Mouse (Mus musculus): ENCODE measurements at regions not wholly inside any gene's neighbourhood (a gene's known extent, or its start where the extent isn't known, plus 50 kb on each side); places are given as distances from the start of the nearest gene placed in this dataset.

DNA sequence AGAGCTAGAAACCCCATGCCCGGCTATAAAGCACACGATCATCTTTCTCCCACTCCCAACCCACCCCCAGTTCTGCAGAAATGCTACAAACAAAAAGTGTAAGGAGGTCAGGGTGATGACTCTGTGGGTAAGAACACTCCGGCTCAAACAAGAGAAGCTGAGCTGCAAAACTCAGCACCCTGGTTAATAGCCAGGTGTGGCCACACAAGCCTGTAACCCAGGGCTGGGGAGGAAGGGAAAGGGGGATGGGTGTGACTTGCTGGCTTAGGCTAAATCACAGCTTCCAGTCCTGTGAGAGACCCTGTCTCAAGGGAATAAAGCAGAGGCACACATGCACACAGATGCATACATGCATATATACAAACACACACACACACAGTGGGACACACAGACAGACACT lies 96.6 kb upstream of the Klf3 start:
- no peak overlapping the region for H3K9ac ChIP-seq
- no peak overlapping the region for H3K4me3 ChIP-seq
- no peaks in the 10 kb centered on the region for H3K27me3 ChIP-seq
- no peak overlapping the region for H3K27ac ChIP-seq
- ATAC-seq (ENCODE audit: insufficient number of reproducible peaks, insufficient read depth, low FRiP score, low TSS enrichment): no peak
- H3K36me3 ChIP-seq: no peaks in the 10 kb centered on the region
- WGBS: 32% methylated on average over 3 of the region's 3 CpGs
- H3K4me1 ChIP-seq: peaks cover 19% of the 10 kb centered on the region
- no peaks in the 10 kb centered on the region for H3K9me3 ChIP-seq
- no peak overlapping the region for H3K4me2 ChIP-seq (replicated peaks)

DNA sequence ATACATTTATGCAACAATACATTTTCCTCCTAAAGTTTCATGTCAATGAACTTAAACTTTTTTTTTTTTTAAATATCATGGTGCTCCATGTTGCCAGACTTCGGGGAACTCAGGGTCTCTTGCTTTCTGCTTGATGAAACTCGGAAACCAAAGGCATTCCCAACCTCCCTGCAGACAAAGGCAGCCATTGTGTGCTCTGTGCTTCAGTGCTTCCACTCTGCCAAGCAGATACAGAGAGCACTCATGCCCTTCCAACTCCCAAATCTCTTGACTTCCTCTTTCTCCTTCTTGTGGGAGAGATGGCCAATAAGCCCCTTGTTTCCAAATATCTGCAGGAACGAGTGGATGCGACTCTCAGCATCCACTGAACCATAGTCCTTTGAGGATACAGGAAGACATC lies 94.0 kb upstream of the Klf3 start:
- Histone ChIP-seq H3K9me3 (no peaks in the 10 kb centered on the region), H3K9ac (no peak overlapping the region), H3K27ac (no peak overlapping the region), H3K27me3 (no peaks in the 10 kb centered on the region), H3K4me3 (no peak overlapping the region), H3K4me1 (peaks cover 10% of the 10 kb centered on the region), H3K4me2 (replicated peaks) (no peak overlapping the region), H3K36me3 (no peaks in the 10 kb centered on the region)
- whole genome bisulfite sequencing: 28% methylated on average over 4 of the region's 4 CpGs
- ATAC-seq (ENCODE audit: insufficient number of reproducible peaks, insufficient read depth, low FRiP score, low TSS enrichment): no peak

DNA sequence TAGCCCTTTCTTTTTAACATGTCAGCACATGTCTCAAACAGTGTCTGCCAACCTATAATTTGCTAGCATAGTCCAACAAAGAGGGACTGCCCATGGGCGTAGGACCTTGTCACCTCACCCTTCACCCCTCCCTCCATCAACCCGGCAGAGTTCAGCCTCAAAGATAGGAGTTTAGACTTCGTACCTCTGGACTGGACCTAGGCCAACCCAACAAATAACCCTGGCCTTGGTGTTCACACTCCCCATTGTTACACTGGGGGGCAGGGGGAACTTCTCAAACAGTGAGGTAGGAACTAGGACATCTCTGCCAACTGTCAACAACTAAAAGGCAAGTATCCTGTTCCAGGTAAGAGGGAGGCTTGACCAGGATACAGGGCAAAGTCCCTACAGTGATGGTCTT lies 93.0 kb upstream of the Klf3 start:
- ATAC-seq (ENCODE audit: insufficient number of reproducible peaks, insufficient read depth, low FRiP score, low TSS enrichment): no peak
- no peak overlapping the region for H3K4me3 ChIP-seq
- H3K27me3 ChIP-seq: no peaks in the 10 kb centered on the region
- 55% methylated on average over 3 of the region's 3 CpGs for WGBS
- H3K4me2 ChIP-seq (replicated peaks): no peak overlapping the region
- H3K4me1 ChIP-seq: peaks cover 9% of the 10 kb centered on the region; the same call in 1 of the 2 replicates
- no peaks in the 10 kb centered on the region for H3K9me3 ChIP-seq
- H3K36me3 ChIP-seq: no peaks in the 10 kb centered on the region
- H3K9ac ChIP-seq: no peak overlapping the region
- no peak overlapping the region for H3K27ac ChIP-seq

DNA sequence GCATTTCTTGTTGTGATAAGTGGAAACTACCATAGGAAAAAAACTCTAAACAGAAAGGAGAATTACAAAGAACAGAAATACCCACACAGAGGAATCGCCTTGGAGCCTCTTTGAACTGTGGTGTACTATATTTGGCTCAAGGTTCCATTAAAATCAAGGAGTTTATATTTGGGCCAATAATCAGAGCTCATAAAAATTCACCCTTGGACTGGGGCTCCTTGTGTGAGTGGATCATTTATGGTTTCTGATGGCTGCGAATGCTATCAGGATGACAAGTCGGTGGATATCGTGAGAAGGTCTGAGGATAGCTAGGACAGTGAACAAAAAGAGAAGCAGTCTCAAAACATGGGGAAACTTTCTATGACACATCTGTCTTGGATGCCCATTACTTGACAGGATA lies 92.2 kb upstream of the Klf3 start:
- no peak overlapping the region for H3K4me3 ChIP-seq
- no peak overlapping the region for H3K9ac ChIP-seq
- ATAC-seq (ENCODE audit: insufficient number of reproducible peaks, insufficient read depth, low FRiP score, low TSS enrichment): no peak
- no peaks in the 10 kb centered on the region for H3K27me3 ChIP-seq
- H3K4me2 ChIP-seq (replicated peaks): no peak overlapping the region
- no peaks in the 10 kb centered on the region for H3K36me3 ChIP-seq
- peaks cover 9% of the 10 kb centered on the region; the same call in 1 of the 2 replicates for H3K4me1 ChIP-seq
- H3K9me3 ChIP-seq: no peaks in the 10 kb centered on the region
- no peak overlapping the region for H3K27ac ChIP-seq
- 95% methylated on average over 4 of the region's 4 CpGs for WGBS

DNA sequence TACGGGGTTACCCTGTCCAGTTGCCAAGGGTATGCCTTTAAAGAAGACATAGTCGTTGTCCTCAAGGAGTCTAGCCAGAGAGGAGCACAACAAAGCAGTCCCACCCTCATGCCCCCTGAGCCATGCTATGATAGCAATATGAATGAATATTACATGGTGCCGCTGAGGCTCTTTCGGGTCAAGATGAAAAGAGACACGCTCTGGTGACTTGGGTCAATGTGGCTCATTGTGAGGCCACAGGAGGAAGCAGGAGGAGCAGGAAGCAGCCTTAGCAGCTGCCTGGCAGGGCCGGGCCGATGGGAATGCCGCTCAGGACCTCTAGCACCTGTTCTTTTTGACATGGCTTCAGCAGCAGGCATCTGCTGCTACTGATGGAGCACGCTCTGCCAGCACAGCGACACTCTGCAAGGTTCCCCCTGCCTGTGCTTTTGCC lies 89.0 kb upstream of the Klf3 start:
- WGBS: 40% methylated on average over 10 of the region's 10 CpGs
- no peak overlapping the region for H3K9ac ChIP-seq
- 0 out of 2 replicates have a peak overlapping the region, but pooled peaks have one; percentile 23 for H3K27ac ChIP-seq
- H3K27me3 ChIP-seq: no peaks in the 10 kb centered on the region
- no peak overlapping the region for H3K4me3 ChIP-seq
- 0 out of 2 replicates have a peak, but pooled peaks have one; percentile 56 for ATAC-seq (ENCODE audit: insufficient number of reproducible peaks, insufficient read depth, low FRiP score, low TSS enrichment)
- no peak overlapping the region for H3K4me2 ChIP-seq (replicated peaks)
- peaks cover 6% of the 10 kb centered on the region; the same call in 1 of the 2 replicates for H3K4me1 ChIP-seq
- no peaks in the 10 kb centered on the region for H3K36me3 ChIP-seq
- no peaks in the 10 kb centered on the region for H3K9me3 ChIP-seq

DNA sequence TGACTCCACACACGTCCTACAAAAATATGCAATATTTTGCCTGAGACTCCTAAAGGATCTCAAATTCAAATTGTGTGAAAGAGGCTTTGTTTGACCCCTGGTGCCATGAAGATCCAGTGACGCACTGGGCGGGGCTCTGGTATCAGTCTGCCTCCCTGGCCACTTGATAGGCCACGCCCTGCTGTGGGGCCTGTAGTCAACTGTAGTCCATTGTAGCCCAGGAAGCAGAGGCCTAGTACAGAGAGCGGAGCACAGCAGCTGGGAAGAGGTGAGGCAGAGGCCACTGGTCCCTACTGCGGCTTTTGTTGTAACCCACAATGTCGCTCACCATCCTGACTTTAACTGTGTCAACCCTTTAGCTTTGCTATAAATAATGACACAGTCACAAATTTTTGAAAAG lies 88.5 kb upstream of the Klf3 start:
- Histone ChIP-seq H3K4me3 (no peak overlapping the region), H3K36me3 (no peaks in the 10 kb centered on the region), H3K27ac (no peak overlapping the region), H3K9ac (no peak overlapping the region), H3K27me3 (no peaks in the 10 kb centered on the region), H3K4me2 (replicated peaks) (no peak overlapping the region), H3K4me1 (peaks cover 6% of the 10 kb centered on the region; the same call in 1 of the 2 replicates), H3K9me3 (no peaks in the 10 kb centered on the region)
- 0 out of 2 replicates have a peak, but pooled peaks have one; percentile 56 for ATAC-seq (ENCODE audit: insufficient number of reproducible peaks, insufficient read depth, low FRiP score, low TSS enrichment)
- WGBS: 51% methylated on average over 7 of the region's 7 CpGs

DNA sequence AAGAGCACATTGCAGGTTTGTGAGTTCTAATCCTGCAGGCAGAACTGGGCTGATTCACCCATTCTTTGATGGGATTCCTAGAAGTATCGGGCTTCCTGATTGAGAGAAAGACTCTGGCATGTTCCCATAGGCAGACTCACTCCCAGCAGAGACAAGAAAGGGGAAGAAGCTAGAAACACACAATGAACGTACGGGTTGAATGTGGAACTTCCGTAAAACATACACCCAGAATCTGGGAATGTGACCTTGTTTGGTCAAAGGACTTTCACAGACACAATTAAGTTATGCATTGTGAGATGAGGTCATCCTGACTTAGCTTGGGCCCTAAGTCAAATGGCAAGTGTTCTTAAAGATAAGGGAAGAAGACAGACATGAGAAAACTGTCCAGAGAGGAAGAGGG lies 86.6 kb upstream of the Klf3 start:
- Histone ChIP-seq H3K27ac (no peak overlapping the region), H3K9me3 (no peaks in the 10 kb centered on the region), H3K4me1 (peaks cover 6% of the 10 kb centered on the region; the same call in 1 of the 2 replicates), H3K36me3 (no peaks in the 10 kb centered on the region), H3K4me2 (replicated peaks) (no peak overlapping the region), H3K9ac (no peak overlapping the region), H3K4me3 (no peak overlapping the region), H3K27me3 (no peaks in the 10 kb centered on the region)
- WGBS: 85% methylated on average over 4 of the region's 4 CpGs
- ATAC-seq (ENCODE audit: insufficient number of reproducible peaks, insufficient read depth, low FRiP score, low TSS enrichment): no peak

DNA sequence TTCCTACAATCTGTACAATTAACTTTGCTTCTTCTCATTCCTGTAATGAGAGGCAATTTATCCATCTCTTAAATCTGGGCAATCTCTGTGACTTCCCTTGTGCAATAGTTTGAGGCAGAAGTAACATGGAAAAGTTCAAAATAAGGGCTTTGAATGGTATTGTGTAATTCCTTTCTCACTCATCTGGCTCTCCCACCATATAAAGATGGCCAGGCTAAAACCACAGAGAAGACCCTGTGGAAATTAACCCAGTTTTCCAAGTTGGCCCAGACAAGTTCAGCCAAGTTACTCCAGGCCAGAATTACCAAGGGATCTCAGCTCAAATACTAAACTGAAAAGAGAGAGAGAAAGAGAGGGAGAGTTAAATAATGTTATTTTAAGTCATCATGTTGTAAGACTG lies 81.0 kb upstream of the Klf3 start:
- H3K27ac ChIP-seq: no peak overlapping the region
- ATAC-seq (ENCODE audit: insufficient number of reproducible peaks, insufficient read depth, low FRiP score, low TSS enrichment): no peak
- no peaks in the 10 kb centered on the region for H3K36me3 ChIP-seq
- no peak overlapping the region for H3K9ac ChIP-seq
- H3K4me3 ChIP-seq: no peak overlapping the region
- no peaks in the 10 kb centered on the region for H3K27me3 ChIP-seq
- H3K4me2 ChIP-seq (replicated peaks): no peak overlapping the region
- H3K9me3 ChIP-seq: no peaks in the 10 kb centered on the region
- H3K4me1 ChIP-seq: no peaks in the 10 kb centered on the region

DNA sequence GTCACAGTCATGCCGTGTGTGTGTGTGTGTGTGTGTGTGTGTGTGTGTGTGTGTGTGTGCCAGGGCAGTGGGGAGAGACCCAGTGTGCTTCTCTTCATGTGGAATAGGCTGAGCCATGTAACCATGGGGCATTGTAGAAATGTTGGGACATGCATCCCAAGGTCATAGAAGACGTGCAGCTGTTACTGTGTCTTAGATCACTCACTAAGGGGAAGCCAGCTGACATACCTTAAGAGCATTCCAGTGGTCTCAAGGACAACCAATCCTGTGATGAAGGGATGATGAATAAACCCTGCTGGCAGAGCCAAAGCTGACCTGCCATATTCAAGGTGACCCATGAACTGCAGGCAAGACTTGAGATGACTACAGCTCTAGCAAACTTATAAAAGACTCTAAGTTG lies 75.3 kb upstream of the Klf3 start:
- Histone ChIP-seq H3K36me3 (no peaks in the 10 kb centered on the region), H3K27ac (no peak overlapping the region), H3K4me2 (replicated peaks) (no peak overlapping the region), H3K9me3 (no peaks in the 10 kb centered on the region), H3K4me3 (no peak overlapping the region), H3K9ac (no peak overlapping the region), H3K27me3 (no peaks in the 10 kb centered on the region), H3K4me1 (no peaks in the 10 kb centered on the region)
- WGBS: 72% methylated on average over 2 of the region's 2 CpGs
- no peak for ATAC-seq (ENCODE audit: insufficient number of reproducible peaks, insufficient read depth, low FRiP score, low TSS enrichment)

DNA sequence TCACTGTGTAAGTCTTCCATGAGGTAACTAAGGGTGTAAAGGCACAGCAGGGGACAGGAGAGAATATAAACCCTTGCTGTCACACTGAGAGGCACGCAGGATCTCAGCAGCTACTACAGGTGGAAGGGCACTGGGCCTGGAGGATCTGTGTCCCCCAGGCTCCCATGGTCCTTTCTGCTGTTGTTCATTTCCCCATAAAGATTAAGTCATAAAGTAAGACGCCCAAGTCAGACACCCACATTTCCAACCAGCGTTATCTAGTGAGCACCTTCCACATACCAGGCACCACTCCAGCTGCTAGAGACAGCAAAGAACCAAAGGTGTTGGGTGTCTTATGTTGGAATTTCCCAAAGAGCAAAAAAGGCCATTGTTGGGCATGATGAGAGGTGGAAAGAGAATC lies 70.8 kb upstream of the Klf3 start:
- Histone ChIP-seq H3K4me2 (replicated peaks) (no peak overlapping the region), H3K27me3 (no peaks in the 10 kb centered on the region), H3K9me3 (no peaks in the 10 kb centered on the region), H3K36me3 (no peaks in the 10 kb centered on the region), H3K4me1 (peaks cover 1% of the 10 kb centered on the region; the same call in 1 of the 2 replicates), H3K27ac (no peak overlapping the region), H3K4me3 (no peak overlapping the region), H3K9ac (no peak overlapping the region)
- ATAC-seq (ENCODE audit: insufficient number of reproducible peaks, insufficient read depth, low FRiP score, low TSS enrichment): no peak
- 90% methylated on average over 3 of the region's 3 CpGs for WGBS

DNA sequence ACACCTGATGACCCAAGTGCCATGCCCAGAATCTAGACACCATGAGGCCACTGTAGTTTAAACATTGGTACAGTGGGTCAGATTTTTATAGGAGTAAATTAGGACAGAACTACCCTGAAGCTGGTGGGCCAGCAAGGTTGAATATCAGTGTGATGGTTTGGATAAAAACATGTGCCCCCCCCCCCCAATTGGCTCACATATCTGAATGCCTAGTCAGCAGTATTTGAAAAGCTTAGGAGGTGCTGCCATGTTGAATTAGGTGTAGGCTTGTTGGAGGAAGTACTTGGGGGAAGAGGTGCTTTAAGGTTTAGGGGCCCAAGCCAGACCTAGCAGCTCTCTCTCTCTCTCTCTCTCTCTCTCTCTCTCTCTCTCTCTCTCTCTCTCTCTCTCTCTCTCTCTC lies 66.2 kb upstream of the Klf3 start:
- no peak overlapping the region for H3K9ac ChIP-seq

DNA sequence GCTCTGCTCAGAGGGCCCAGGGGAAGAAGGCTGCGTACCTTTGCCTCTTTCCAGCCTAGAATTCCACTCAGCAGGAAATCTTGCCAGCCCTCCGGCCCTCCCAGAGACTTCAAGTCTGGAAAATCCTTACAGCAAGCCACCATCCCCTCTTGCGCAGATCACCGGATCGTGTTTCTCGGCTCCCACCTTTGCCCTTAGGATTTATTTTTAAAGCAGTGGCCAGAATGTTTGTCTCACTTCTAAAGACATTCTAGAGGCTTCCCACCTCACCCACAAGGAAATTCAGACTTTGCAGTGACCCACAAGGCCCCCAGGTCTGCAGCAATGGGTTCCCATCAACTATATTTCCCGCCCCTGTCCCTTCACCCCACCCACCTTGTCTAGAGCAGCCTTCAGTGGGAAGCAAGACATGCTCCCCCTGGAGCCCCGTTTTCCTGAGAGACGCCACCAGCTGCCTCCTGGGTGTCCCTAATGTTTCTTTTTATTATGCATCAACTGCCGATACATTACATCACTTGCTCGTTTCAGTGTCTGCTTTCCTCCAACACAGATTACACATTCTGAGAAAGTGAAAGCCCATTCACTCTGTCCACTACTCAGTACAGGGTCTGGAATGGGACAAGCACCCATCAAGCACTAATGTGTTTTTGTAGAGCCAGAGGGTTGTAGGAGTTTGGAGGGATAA lies 65.0 kb upstream of the Klf3 start:
- no peaks in the 10 kb centered on the region for H3K9me3 ChIP-seq
- no peaks in the 10 kb centered on the region for H3K36me3 ChIP-seq
- H3K27ac ChIP-seq: peak overlapping the region; percentile 85
- H3K4me3 ChIP-seq: no peak overlapping the region
- H3K4me1 ChIP-seq: peaks cover 29% of the 10 kb centered on the region
- no peak overlapping the region for H3K9ac ChIP-seq
- 9% methylated on average over 11 of the region's 11 CpGs for WGBS
- H3K27me3 ChIP-seq: no peaks in the 10 kb centered on the region
- ATAC-seq (ENCODE audit: insufficient number of reproducible peaks, insufficient read depth, low FRiP score, low TSS enrichment): no peak
- peak overlapping the region; percentile 5; the same call in 1 of the 2 replicates for H3K4me2 ChIP-seq (replicated peaks)

More for the DNA sequence above, 66.2 kb upstream of the Klf3 start:
- H3K4me3 ChIP-seq: no peak overlapping the region
- peaks cover 29% of the 10 kb centered on the region for H3K4me1 ChIP-seq
- no peak overlapping the region for H3K4me2 ChIP-seq (replicated peaks)
- H3K27me3 ChIP-seq: no peaks in the 10 kb centered on the region
- no peaks in the 10 kb centered on the region for H3K36me3 ChIP-seq
- H3K27ac ChIP-seq: no peak overlapping the region
- no peaks in the 10 kb centered on the region for H3K9me3 ChIP-seq
- ATAC-seq (ENCODE audit: insufficient number of reproducible peaks, insufficient read depth, low FRiP score, low TSS enrichment): no peak
